Mouse (Mus musculus): Measurements from ENCODE around the gene Dhdh.

DNA sequence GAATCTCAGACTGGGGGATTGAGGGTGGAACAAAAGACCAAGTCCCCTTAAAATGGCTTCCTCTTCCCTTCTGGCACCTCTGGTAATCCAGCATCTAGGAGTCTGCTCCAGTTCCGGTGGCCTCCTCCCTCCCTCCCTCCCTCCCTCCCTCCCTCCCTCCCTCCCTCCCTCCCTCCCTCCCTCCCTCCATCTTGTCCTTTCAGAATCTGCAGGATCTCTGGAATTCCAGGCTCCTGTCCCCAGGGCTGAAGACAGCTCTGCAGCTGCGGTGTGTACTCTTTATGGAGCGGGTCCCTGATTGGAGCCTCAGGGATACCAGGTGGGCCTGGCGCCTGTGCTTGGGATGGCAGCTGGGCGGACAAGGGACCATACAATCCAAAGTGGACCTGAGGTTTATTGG, 27.3 kb downstream of the Dhdh start:
- no peak for TF ChIP-seq CTCF (IDR thresholded peaks at IDR 0.05; ENCODE audit: borderline replicate concordance, control insufficient read depth, extremely low read depth, insufficient read depth, low read length, poor library complexity)
- no peak for TF ChIP-seq POLR2A (IDR thresholded peaks at IDR 0.05; ENCODE audit: control insufficient read depth, extremely low read depth, insufficient read depth, low read length, poor library complexity)

All from thymus, adult 2 months (tissue).